Mouse (Mus musculus): ENCODE results near the gene Nr1d1. TPM values are rescaled to one million over a fixed set of nuclear protein-coding genes. Genes with fewer than 3 reads are reported as not detected.

The Nr1d1 gene
- polyA plus RNA-seq, 1 experiment from 2014 or later = 0.93 TPM

- H3K4me2 ChIP-seq = no peak overlapping the region
- H3K4me3 ChIP-seq (ENCODE audit: low read depth, low read length) = no peak overlapping the region
- DNase-seq (ENCODE audit: low spot score, missing footprints) (no peak), ATAC-seq (ENCODE audit: low FRiP score) (no peak)
- no peaks in the 10 kb centered on the region for H3K27me3 ChIP-seq (ENCODE audit: control insufficient read depth, insufficient read depth, low read length)
- H3K4me1 ChIP-seq (ENCODE audit: control insufficient read depth, insufficient read depth, low read length) = peaks cover 62% of the 10 kb centered on the region
- H3K36me3 ChIP-seq (ENCODE audit: control insufficient read depth, insufficient read depth, low read length) = no peaks in the 10 kb centered on the region
- WGBS = 48% methylated on average over 6 of the region's 6 CpGs
- peak overlapping the region; percentile 28 for H3K9ac ChIP-seq (ENCODE audit: low read length)
- no peaks in the 10 kb centered on the region for H3K9me3 ChIP-seq (ENCODE audit: control insufficient read depth, low read length)
- peak overlapping the region; percentile 41; the same call in 1 of the 2 replicates for H3K27ac ChIP-seq (ENCODE audit: low read depth, low read length)
Observed at GRCm38 (mm10) chr11:98751221-98751782, 23.8 kb downstream of the Nr1d1 start.

GRCm38 (mm10) chr11:98750351-98751201 lies 24.6 kb downstream of the Nr1d1 start:
- no peaks in the 10 kb centered on the region for H3K27me3 ChIP-seq (ENCODE audit: control insufficient read depth, insufficient read depth, low read length)
- 38% methylated on average over 17 of the region's 17 CpGs for WGBS
- H3K36me3 ChIP-seq (ENCODE audit: control insufficient read depth, insufficient read depth, low read length) = no peaks in the 10 kb centered on the region
- H3K4me3 ChIP-seq (ENCODE audit: low read depth, low read length) = no peak overlapping the region
- H3K4me2 ChIP-seq = no peak overlapping the region
- no peak for DNase-seq (ENCODE audit: low spot score, missing footprints)
- H3K9me3 ChIP-seq (ENCODE audit: control insufficient read depth, low read length) = no peaks in the 10 kb centered on the region
- ATAC-seq (ENCODE audit: low FRiP score) = peak; percentile 33; the same call in 1 of the 2 replicates
- peaks cover 68% of the 10 kb centered on the region for H3K4me1 ChIP-seq (ENCODE audit: control insufficient read depth, insufficient read depth, low read length)
- H3K9ac ChIP-seq (ENCODE audit: low read length) = peak overlapping the region; percentile 30
- peak overlapping the region; percentile 41 for H3K27ac ChIP-seq (ENCODE audit: low read depth, low read length)

- Histone ChIP-seq H3K27me3 (ENCODE audit: control insufficient read depth, insufficient read depth, low read length) (no peaks in the 10 kb centered on the region), H3K9ac (ENCODE audit: low read length) (peak overlapping the region; percentile 48), H3K36me3 (ENCODE audit: control insufficient read depth, insufficient read depth, low read length) (no peaks in the 10 kb centered on the region), H3K4me1 (ENCODE audit: control insufficient read depth, insufficient read depth, low read length) (peaks cover 73% of the 10 kb centered on the region), H3K4me3 (ENCODE audit: low read depth, low read length) (no peak overlapping the region), H3K27ac (ENCODE audit: low read depth, low read length) (peak overlapping the region; percentile 38), H3K9me3 (ENCODE audit: control insufficient read depth, low read length) (no peaks in the 10 kb centered on the region), H3K4me2 (peak overlapping the region; percentile 12; the same call in 1 of the 2 replicates)
- peak; percentile 88 for DNase-seq (ENCODE audit: low spot score, missing footprints)
- ATAC-seq (ENCODE audit: low FRiP score) = no peak
- 49% methylated on average over 5 of the region's 5 CpGs for WGBS
Observed at GRCm38 (mm10) chr11:98749716-98750115, 25.4 kb downstream of the Nr1d1 start.

GRCm38 (mm10) chr11:98748506-98749416 lies 26.4 kb downstream of the Nr1d1 start:
- Histone ChIP-seq H3K4me1 (ENCODE audit: control insufficient read depth, insufficient read depth, low read length) (peaks cover 77% of the 10 kb centered on the region), H3K9ac (ENCODE audit: low read length) (peak overlapping the region; percentile 48), H3K4me3 (ENCODE audit: low read depth, low read length) (no peak overlapping the region), H3K27ac (ENCODE audit: low read depth, low read length) (peak overlapping the region; percentile 38), H3K4me2 (peak overlapping the region; percentile 12), H3K27me3 (ENCODE audit: control insufficient read depth, insufficient read depth, low read length) (no peaks in the 10 kb centered on the region), H3K36me3 (ENCODE audit: control insufficient read depth, insufficient read depth, low read length) (no peaks in the 10 kb centered on the region), H3K9me3 (ENCODE audit: control insufficient read depth, low read length) (no peaks in the 10 kb centered on the region)
- ATAC-seq (ENCODE audit: low FRiP score) (0 out of 2 replicates have a peak, but pooled peaks have one; percentile 6), DNase-seq (ENCODE audit: low spot score, missing footprints) (peak; percentile 90)
- 22% methylated on average over 15 of the region's 15 CpGs for WGBS

- 28% methylated on average over 6 of the region's 6 CpGs for WGBS
- no peak overlapping the region for H3K4me3 ChIP-seq (ENCODE audit: low read depth, low read length)
Observed at GRCm38 (mm10) chr11:98747804-98748505, 27.2 kb downstream of the Nr1d1 start.

GRCm38 (mm10) chr11:98746855-98747693 lies 28.1 kb downstream of the Nr1d1 start:
- peak overlapping the region; percentile 38 for H3K4me2 ChIP-seq
- WGBS = 13% methylated on average over 19 of the region's 19 CpGs
- no peak overlapping the region for H3K4me3 ChIP-seq (ENCODE audit: low read depth, low read length)
- ATAC-seq (ENCODE audit: low FRiP score) (peak; percentile 56; the same call in 1 of the 2 replicates), DNase-seq (ENCODE audit: low spot score, missing footprints) (peak; percentile 92)
- H3K9me3 ChIP-seq (ENCODE audit: control insufficient read depth, low read length) = no peaks in the 10 kb centered on the region
- H3K4me1 ChIP-seq (ENCODE audit: control insufficient read depth, insufficient read depth, low read length) = peaks cover 87% of the 10 kb centered on the region
- no peaks in the 10 kb centered on the region for H3K36me3 ChIP-seq (ENCODE audit: control insufficient read depth, insufficient read depth, low read length)
- H3K27ac ChIP-seq (ENCODE audit: low read depth, low read length) = peak overlapping the region; percentile 44; the same call in 1 of the 2 replicates
- H3K27me3 ChIP-seq (ENCODE audit: control insufficient read depth, insufficient read depth, low read length) = no peaks in the 10 kb centered on the region
- peak overlapping the region; percentile 50 for H3K9ac ChIP-seq (ENCODE audit: low read length)

More at GRCm38 (mm10) chr11:98747804-98748505, 27.2 kb downstream of the Nr1d1 start:
- peak; percentile 91 for DNase-seq (ENCODE audit: low spot score, missing footprints)
- Histone ChIP-seq H3K36me3 (ENCODE audit: control insufficient read depth, insufficient read depth, low read length) (no peaks in the 10 kb centered on the region), H3K27ac (ENCODE audit: low read depth, low read length) (peak overlapping the region; percentile 38), H3K9me3 (ENCODE audit: control insufficient read depth, low read length) (no peaks in the 10 kb centered on the region), H3K4me2 (peak overlapping the region; percentile 12), H3K27me3 (ENCODE audit: control insufficient read depth, insufficient read depth, low read length) (no peaks in the 10 kb centered on the region), H3K9ac (ENCODE audit: low read length) (peak overlapping the region; percentile 37), H3K4me1 (ENCODE audit: control insufficient read depth, insufficient read depth, low read length) (peaks cover 85% of the 10 kb centered on the region)
- ATAC-seq (ENCODE audit: low FRiP score) = no peak

GRCm38 (mm10) chr11:98745932-98746853 lies 28.9 kb downstream of the Nr1d1 start:
- Histone ChIP-seq H3K4me2 (peak overlapping the region; percentile 7; the same call in 1 of the 2 replicates), H3K9ac (ENCODE audit: low read length) (no peak overlapping the region), H3K9me3 (ENCODE audit: control insufficient read depth, low read length) (no peaks in the 10 kb centered on the region), H3K36me3 (ENCODE audit: control insufficient read depth, insufficient read depth, low read length) (no peaks in the 10 kb centered on the region), H3K27me3 (ENCODE audit: control insufficient read depth, insufficient read depth, low read length) (no peaks in the 10 kb centered on the region), H3K4me3 (ENCODE audit: low read depth, low read length) (no peak overlapping the region), H3K4me1 (ENCODE audit: control insufficient read depth, insufficient read depth, low read length) (peaks cover 81% of the 10 kb centered on the region), H3K27ac (ENCODE audit: low read depth, low read length) (no peak overlapping the region; the same call in 1 of the 2 replicates)
- WGBS = 46% methylated on average over 12 of the region's 12 CpGs
- DNase-seq (ENCODE audit: low spot score, missing footprints) = no peak
- ATAC-seq (ENCODE audit: low FRiP score) = no peak

Measured in midbrain, embryonic 11.5 days (tissue).